Mouse (Mus musculus): ENCODE measurements around the gene Ugt1a5.

DNA sequence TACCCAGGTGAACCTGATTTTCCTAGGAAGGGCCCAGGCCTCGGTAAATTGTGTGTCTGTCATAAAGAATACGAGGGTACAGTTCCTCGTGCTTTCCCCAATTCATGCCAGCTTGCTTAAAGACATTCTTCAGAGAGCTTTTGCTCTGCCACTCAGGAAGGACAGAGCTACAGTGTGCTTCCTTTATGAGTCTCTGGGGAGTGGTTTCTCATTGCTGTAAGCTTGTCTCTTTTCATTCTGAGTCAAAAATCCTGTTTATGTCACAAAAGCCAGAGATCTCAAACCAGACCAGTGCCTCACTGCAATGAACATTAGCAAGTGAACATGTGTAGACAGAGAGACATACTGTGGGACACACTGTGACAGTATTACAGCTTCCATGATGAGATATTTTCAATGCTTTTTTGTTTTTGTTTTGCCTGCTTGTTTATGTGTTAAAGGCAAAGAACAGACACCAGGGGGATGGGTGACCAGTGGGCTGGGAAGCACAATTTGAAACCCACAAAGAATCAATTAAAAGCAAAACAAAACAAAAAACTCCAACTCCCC, 31.8 kb upstream of the Ugt1a5 start:
- no peak for TF ChIP-seq CTCF (IDR thresholded peaks at IDR 0.05; ENCODE audit: low read depth, low read length)
- no peak for TF ChIP-seq POLR2A (IDR thresholded peaks at IDR 0.05; ENCODE audit: borderline replicate concordance, low read depth, low read length)
